Mouse (Mus musculus): ENCODE measurements around the gene Zmynd11. TPM values are rescaled to one million over a fixed set of nuclear protein-coding genes. Genes with fewer than 3 reads are reported as not detected.

Gene Zmynd11
- polyA plus RNA-seq, 1 experiment, result 11.2 TPM

- peaks cover 31% of the 10 kb centered on the region for H3K4me1 ChIP-seq
- H3K4me3 ChIP-seq (replicated peaks), result no peak overlapping the region
- no peaks in the 10 kb centered on the region for H3K9me3 ChIP-seq
- no peaks in the 10 kb centered on the region for H3K27me3 ChIP-seq (replicated peaks)
- no peaks in the 10 kb centered on the region for H3K36me3 ChIP-seq (replicated peaks; ENCODE audit: low read length)
- TF ChIP-seq GATA1 (IDR thresholded peaks at IDR 0.05; ENCODE audit: borderline replicate concordance, low read length) (no peak), FLI1 (IDR thresholded peaks at IDR 0.05; ENCODE audit: low read length) (no peak)
These were observed 127.2 kb downstream of the Zmynd11 start for GRCm38 (mm10) chr13:9637949-9638348.

GRCm38 (mm10) chr13:9636505-9636904 lies 128.6 kb downstream of the Zmynd11 start:
- H3K9me3 ChIP-seq, result no peaks in the 10 kb centered on the region
- H3K4me1 ChIP-seq, result peaks cover 28% of the 10 kb centered on the region
- no peak for TF ChIP-seq GATA1 (IDR thresholded peaks at IDR 0.05; ENCODE audit: borderline replicate concordance, low read length)
- no peak for TF ChIP-seq FLI1 (IDR thresholded peaks at IDR 0.05; ENCODE audit: low read length)
- H3K27me3 ChIP-seq (replicated peaks), result no peaks in the 10 kb centered on the region
- H3K36me3 ChIP-seq (replicated peaks; ENCODE audit: low read length), result no peaks in the 10 kb centered on the region
- H3K4me3 ChIP-seq (replicated peaks), result peak overlapping the region; percentile 57

DNA sequence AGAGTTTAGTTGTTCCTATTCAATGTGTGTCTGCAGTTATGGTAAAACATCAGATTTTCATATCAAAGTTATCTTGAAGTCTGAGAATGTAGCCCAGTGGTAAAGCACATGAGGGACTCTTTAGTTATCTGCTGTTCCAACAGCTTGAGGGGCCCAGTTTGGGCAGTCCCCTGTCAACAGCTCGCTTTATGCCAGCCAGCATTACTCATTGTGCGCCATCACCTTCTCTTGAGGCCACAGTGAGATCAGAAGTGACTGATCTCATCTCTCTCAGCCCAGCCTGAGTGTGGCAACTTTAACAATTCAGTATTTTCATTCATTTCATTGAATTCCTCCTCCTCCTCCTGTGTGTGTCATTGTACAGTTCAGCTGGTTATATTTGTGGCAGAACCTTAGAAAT lies 129.2 kb downstream of the Zmynd11 start:
- no peaks in the 10 kb centered on the region for H3K9me3 ChIP-seq

More for the DNA sequence above, 129.2 kb downstream of the Zmynd11 start:
- Histone ChIP-seq H3K27me3 (replicated peaks) (no peaks in the 10 kb centered on the region), H3K36me3 (replicated peaks; ENCODE audit: low read length) (no peaks in the 10 kb centered on the region), H3K4me3 (replicated peaks) (no peak overlapping the region), H3K4me1 (peaks cover 28% of the 10 kb centered on the region)
- TF ChIP-seq FLI1 (IDR thresholded peaks at IDR 0.05; ENCODE audit: low read length) (no peak), GATA1 (IDR thresholded peaks at IDR 0.05; ENCODE audit: borderline replicate concordance, low read length) (no peak)

All from megakaryocyte, embryonic 14.5 days (primary cell).